Mouse (Mus musculus) monocyte, adult 2 months (primary cell): ENCODE data around the gene Aldh5a1.
"Not testable (repeated sequence)": the region's sequence is repeated elsewhere in the genome, so short reads cannot be mapped to it uniquely, and the experiment has no call there.

ENCODE experiments used
- DNase-seq, 2 experiments: peaks; one replicate each; pipeline ENCODE4 v3.0.0; 2022; ENCODE audit warnings: low spot score in 2 of 2, low read depth in 1 of 2

Gene Aldh5a1

DNA sequence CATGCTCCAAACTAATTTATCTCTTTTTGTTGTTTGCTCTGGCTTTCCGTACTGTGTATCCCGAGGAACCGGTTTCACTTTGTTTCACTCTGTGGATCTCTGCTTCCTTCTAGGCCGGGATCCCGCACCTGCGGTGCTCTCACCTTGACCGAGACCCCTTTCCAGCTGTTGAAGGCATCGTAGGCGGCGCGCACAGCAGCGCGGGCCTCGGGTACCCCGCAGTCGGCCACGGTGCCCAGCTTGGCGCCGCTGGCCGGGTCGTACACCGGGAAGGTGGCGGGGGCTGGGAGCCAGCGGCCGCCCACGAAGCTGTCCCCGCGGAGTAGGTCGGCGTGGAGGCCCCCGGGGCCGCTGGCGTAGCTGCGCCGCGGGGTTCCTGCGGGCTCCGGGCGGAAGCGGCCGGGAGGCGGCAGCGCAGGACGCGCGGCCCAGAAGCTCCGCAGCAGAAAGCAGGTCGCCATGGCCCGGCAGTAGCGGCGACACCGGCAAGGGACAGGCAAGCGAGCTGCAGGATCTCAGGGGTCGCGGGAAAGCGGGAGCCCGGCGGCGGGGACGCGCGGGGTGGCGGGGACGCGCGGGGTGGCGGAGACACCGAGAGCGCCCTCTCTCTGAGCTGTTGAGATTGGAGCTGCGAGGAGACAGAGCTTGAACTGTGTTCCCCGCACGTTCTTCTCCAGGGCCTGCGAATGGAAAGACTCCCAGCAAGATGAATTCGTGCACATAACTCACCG, at the start of gene Aldh5a1:
Aldh5a1 (minus strand) TSS at position 554 of the 731 bp plus-strand sequence.
- no peak for DNase-seq

DNA sequence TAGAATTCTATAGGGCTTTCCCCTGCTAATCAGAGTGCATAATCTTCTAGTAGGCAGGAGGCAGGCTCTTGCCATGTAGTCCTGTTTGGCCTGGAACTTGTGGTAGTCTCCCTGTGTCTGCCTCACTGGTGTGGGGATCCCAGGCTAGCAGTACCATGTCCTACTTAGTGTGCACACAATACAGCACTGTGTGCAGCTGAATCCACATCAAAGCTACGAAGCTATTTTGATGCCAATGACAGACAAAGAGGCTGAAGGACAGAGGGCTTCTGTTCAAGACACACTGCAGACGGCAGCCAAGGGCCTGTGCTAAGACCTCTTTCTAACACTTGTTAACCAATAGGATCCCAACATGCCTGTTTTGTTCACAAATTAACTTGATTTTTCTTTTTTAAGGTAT, 48.0 kb upstream of the Aldh5a1 start:
- DNase-seq, result no peak

DNA sequence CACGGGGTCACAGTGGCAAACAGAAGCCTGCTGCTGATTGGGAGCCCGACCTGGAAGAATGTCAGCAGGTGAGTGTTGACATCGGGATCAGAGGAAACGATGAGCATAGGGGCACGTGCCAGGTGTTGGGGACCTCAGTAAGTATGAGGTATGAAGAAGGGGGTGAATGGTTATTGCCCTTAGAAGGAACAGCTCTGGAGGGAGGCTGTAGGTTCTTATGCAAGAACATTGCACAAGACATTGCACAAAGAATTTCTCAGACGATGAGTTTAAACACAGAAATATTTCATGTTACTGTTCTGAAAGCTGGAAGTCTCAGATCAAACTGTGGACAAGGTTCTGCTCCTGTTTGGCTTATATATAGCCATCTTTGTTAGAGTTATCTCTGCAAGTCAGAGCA, 43.6 kb upstream of the Aldh5a1 start:
- DNase-seq, result peak in 1 of 2 experiments; percentile 8

DNA sequence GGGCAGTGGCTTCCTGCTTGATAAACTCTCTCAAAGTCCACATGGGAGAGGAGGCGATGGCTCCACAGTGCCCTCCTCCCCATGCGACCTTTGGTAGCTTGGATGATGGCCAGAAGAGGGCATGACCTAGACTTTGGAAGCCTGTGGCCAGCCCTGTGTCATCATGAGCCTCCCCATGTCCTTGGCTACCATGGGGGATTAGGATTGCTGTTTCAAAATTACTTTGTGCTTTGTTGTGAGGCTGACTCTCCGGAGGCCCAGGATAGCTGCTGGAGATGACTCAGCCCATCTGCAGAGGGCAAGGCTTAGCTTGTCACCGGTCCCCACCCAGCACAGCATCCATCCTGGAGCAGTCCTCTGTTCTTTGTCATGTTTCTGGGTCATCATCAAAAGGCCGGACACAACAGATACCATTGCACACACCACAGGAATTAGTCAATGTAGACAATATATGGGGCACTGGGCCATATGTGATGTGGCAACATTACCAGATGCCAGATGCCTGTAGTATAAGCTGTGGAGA, 40.4 kb upstream of the Aldh5a1 start:
- DNase-seq, result no peak

- no peak for DNase-seq
Measured at GRCm38 (mm10) chr13:24976384-24976783, 38.9 kb upstream of the Aldh5a1 start.

GRCm38 (mm10) chr13:24971776-24972175, 34.3 kb upstream of the Aldh5a1 start:
- DNase-seq, result not testable (repeated sequence)

DNA sequence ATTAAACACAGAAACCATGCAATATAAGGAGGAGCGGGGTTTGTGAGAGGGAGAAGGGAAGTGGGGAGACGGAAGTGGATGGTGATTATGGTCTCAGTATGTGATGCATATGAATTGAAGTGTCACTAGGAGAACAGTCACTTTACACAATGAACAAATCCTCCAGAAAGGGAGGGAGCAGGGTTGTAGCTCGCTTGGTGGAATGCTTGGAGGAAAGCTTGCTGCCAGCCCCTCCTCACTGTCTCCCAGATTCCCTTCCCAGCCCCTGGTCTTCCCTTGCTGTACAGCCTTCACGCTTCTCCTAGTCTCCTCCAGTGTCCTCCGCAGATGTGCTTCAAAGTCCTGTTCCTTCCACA, 28.4 kb upstream of the Aldh5a1 start:
- no peak for DNase-seq

DNA sequence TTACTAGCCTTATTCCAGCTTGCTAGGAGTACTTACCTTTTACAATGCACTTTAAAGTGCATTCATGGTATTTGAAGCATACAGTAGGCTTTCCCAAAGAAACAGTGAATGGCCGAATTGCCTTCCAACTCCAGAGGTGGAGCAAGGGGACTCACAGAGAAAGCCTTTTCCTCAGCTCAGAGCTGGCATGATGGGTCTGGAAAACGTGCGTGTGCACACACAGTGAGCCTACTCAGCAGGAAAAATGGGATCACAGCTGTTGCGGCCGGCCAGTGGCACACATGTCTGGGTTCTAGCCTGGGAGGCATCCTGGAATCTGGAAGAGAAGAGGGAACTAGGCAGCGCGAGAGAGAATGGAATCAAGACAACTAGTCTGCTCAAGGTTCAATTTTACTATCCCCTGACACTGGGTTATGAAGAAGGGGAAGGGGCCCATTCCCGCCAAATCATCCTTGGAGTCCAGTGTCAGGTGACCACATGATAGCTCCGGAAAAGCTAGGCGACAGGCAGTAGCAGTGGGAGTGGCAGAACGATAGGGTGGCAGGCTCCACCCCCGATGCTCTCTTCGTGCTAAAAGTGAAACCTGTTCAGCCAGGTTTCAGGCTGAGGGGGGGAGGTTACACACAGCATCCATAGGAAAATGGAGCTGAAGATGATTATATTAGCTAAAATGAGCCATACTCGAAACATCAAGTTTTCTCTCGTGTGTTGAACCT, 27.8 kb upstream of the Aldh5a1 start:
- DNase-seq, result no peak

- DNase-seq, result no peak
Measured at GRCm38 (mm10) chr13:24962119-24962518, 24.7 kb upstream of the Aldh5a1 start.

DNA sequence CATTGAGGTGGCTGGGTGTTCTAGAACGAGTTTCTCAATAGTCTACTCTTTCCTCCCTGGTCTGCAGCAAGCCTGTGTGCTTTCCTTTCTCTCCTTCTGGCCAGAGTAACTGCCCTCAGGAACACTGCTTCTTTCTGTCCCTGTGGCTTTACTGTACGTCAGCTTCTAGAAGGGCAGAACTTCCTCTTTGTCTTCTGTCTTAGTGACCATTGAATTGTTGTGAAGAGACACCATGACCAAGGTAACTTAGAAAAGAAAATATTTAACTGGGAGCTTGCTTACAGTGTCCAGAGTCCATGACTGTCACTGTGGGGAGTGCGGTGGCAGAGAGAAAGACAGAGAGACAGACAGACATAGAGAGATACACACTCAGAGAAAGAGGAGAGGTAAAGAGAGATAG, 22.6 kb upstream of the Aldh5a1 start:
- no peak for DNase-seq

GRCm38 (mm10) chr13:24958671-24959070, 21.2 kb upstream of the Aldh5a1 start:
- DNase-seq, result no peak

DNA sequence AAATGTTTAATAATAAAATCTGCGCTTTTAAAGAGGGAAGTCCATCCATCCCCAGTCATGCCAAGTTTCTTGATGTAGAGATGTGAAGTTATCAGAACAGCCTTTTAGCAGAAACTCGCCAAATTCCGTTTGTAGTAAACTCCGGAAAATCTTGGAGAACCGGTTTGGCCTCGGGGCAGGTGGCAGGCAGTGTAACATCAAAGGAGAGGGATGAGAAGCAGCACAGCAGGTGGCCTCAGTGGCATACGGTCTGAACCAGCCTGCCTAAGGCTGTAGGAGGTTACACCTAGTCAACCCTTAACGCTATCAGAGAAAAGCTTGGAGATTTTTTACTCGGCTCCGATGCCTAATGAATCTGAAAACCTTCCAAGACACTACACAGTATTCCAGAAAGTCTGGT, 18.0 kb upstream of the Aldh5a1 start:
- DNase-seq, result no peak

GRCm38 (mm10) chr13:24955091-24955490, 17.6 kb upstream of the Aldh5a1 start:
- no peak for DNase-seq

DNA sequence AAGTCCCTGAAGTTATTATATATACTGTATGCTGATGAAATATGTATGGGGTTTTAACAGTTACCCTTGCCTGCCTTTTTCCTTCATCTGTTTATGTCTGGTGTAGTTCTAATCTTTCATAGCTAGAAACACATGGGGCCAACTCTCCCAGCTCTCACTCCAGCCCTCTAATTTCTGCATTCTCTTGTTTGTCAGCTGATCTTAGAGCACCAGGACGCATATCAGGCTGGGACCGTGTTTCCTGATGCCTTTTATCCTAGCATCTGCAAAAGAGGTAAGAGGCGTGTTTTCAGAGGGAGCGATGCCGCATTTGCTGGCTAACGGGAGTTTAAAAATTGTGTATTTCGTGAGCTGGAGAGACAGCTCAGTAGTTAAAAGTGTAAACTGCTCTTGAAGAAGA, 15.2 kb upstream of the Aldh5a1 start:
- no peak for DNase-seq

- DNase-seq, result no peak
Measured at GRCm38 (mm10) chr13:24948870-24949269, 11.4 kb upstream of the Aldh5a1 start.

GRCm38 (mm10) chr13:24947158-24947557, 9.7 kb upstream of the Aldh5a1 start:
- DNase-seq, result no peak

- DNase-seq, result no peak
Measured at GRCm38 (mm10) chr13:24945567-24945966, 8.1 kb upstream of the Aldh5a1 start.

DNA sequence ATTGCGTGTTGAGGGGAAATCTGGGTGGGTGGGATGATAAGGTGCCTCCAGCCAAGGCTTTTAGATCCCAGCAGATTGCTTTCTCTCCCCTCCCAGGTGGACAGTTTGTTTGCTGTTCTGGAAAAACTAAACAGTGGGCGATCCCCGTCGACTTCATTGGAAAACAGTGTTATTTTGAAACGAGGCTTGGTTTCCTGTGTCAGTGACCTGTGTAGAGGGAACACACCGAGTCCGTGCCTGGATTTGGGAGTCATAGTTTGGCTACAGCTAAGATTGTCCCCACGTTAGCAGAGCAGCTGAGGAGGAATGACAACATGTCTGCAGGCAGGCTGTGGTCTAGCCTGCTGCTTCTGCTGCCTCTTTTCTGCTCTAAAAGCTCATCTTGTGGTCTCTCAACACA, 5.8 kb upstream of the Aldh5a1 start:
- no peak for DNase-seq

DNA sequence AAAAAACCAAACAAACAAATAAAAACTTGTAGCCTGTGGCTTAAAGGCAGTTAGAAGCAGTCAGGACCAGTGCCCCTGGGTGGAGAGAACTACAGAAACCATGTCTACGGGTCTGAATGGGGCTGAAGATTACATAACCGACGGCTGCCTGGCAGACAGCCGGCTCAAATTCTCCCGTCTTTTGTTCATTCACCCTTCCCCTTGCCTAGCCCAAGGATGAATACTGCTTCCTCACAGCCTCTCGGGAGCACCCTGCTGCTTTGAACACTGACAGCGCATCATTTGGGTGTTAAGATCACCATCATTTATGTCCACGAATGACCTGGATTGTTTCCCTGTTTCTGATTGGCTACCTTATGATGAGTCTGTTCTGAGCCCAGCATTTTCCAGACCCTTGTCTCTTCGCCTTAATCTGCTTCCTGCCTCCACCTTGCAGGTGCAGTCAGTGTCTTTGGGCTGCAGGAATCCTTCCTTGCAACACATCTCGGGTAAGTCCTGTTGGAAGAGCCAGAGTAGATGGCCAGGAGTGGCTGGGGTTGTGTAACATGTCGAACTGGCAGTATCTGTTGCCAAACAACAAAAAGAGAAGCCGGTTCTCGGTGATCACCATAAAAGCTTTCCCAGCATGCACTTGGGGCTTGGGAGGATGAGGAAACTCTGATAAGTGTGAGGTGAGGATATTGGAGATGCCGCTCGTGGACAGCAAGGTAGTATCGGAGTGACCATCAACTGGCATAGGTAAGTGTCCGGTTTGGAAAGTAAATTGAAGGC, 5.2 kb upstream of the Aldh5a1 start, which contains the start of gene Gpld1:
Gpld1 (plus strand) TSS at position 641 of the 771 bp plus-strand sequence.
- no peak for DNase-seq

- DNase-seq, result no peak
Measured at GRCm38 (mm10) chr13:24939472-24939871, 2.0 kb upstream of the Aldh5a1 start.

GRCm38 (mm10) chr13:24938683-24939082, 1.2 kb upstream of the Aldh5a1 start:
- peak in 1 of 2 experiments; percentile 26 for DNase-seq

- DNase-seq, result no peak
Measured at GRCm38 (mm10) chr13:24937839-24938166, 342 bp upstream of the Aldh5a1 start.
